Mouse (Mus musculus) adipocyte (in vitro differentiated cells): ENCODE results near the gene Mvb12b.
A peak's percentile ranks its signal among the peaks of the same experiment; 100 is the strongest.
"Not testable (repeated sequence)": the region's sequence is repeated elsewhere in the genome, so short reads cannot be mapped to it uniquely, and the experiment has no call there.

Experiments
- DNase-seq: peaks from one replicate; pipeline ENCODE4 v3.0.0-alpha.2; 2016; ENCODE audit warnings: low spot score

The Mvb12b gene

GRCm38 (mm10) chr2:33887328-33888099 lies at the start of gene Mvb12b:
Mvb12b (minus strand) TSS chr2:33887946.
- DNase-seq, result peak; percentile 49

GRCm38 (mm10) chr2:33935756-33936155 lies 48.0 kb upstream of the Mvb12b start:
- no peak for DNase-seq

- DNase-seq, result no peak
These were observed 46.1 kb upstream of the Mvb12b start for GRCm38 (mm10) chr2:33933606-33934510.

GRCm38 (mm10) chr2:33931161-33931560 lies 43.4 kb upstream of the Mvb12b start:
- no peak for DNase-seq

GRCm38 (mm10) chr2:33925288-33925687 lies 37.5 kb upstream of the Mvb12b start:
- DNase-seq, result no peak

GRCm38 (mm10) chr2:33923482-33923881 lies 35.7 kb upstream of the Mvb12b start:
- DNase-seq, result no peak

- no peak for DNase-seq
These were observed 34.7 kb upstream of the Mvb12b start for GRCm38 (mm10) chr2:33922466-33922865.

GRCm38 (mm10) chr2:33919934-33920615 lies 32.3 kb upstream of the Mvb12b start:
- no peak for DNase-seq

- peak; percentile 11 for DNase-seq
These were observed 31.1 kb upstream of the Mvb12b start for GRCm38 (mm10) chr2:33918824-33919223.

- peak; percentile 29 for DNase-seq
These were observed 30.6 kb upstream of the Mvb12b start for GRCm38 (mm10) chr2:33918318-33918717.

- no peak for DNase-seq
These were observed 28.9 kb upstream of the Mvb12b start for GRCm38 (mm10) chr2:33916603-33917002.

- no peak for DNase-seq
These were observed 27.3 kb upstream of the Mvb12b start for GRCm38 (mm10) chr2:33914998-33915397.

GRCm38 (mm10) chr2:33914334-33914733 lies 26.6 kb upstream of the Mvb12b start:
- no peak for DNase-seq

GRCm38 (mm10) chr2:33913598-33913997 lies 25.9 kb upstream of the Mvb12b start:
- not testable (repeated sequence) for DNase-seq

GRCm38 (mm10) chr2:33912741-33913140 lies 25.0 kb upstream of the Mvb12b start:
- DNase-seq, result no peak

GRCm38 (mm10) chr2:33908374-33908773 lies 20.6 kb upstream of the Mvb12b start:
- no peak for DNase-seq

- DNase-seq, result no peak
These were observed 19.4 kb upstream of the Mvb12b start for GRCm38 (mm10) chr2:33907174-33907573.

- no peak for DNase-seq
These were observed 8.1 kb upstream of the Mvb12b start for GRCm38 (mm10) chr2:33895829-33896228.

GRCm38 (mm10) chr2:33893151-33893550 lies 5.4 kb upstream of the Mvb12b start:
- no peak for DNase-seq

GRCm38 (mm10) chr2:33892354-33892753 lies 4.6 kb upstream of the Mvb12b start:
- no peak for DNase-seq

GRCm38 (mm10) chr2:33888100-33888385 lies 297 bp upstream of the Mvb12b start:
- no peak for DNase-seq
